Mouse (Mus musculus) bone marrow, adult 2 months (tissue): ENCODE measurements around the gene Olfr1411. TPM values are rescaled to one million over a fixed set of nuclear protein-coding genes. Genes with fewer than 3 reads are reported as not detected.

Experiments used
- H3K27ac ChIP-seq: fragments of 200-500 bp; 2 replicates; pipeline ENCODE4 v1.5.1; 2012; ENCODE audit warnings: low read depth, mild to moderate bottlenecking, control low read depth, inconsistent platforms, low read length; ENCODE audit not compliant: control insufficient read depth, poor library complexity, insufficient read depth
- H3K4me1 ChIP-seq: fragments of 200-500 bp; 2 replicates; pipeline ENCODE4 v1.6.1; 2011; ENCODE audit warnings: low read length; ENCODE audit not compliant: control insufficient read depth, insufficient read depth
- H3K4me3 ChIP-seq: fragments of 200-500 bp; replicated peaks from 2 replicates; pipeline ENCODE3; 2011; ENCODE audit warnings: mild to moderate bottlenecking, low read depth, low read length, control low read depth; ENCODE audit not compliant: control insufficient read depth
- CTCF ChIP-seq: fragments of 200-500 bp; IDR thresholded peaks from 2 replicates; pipeline ENCODE4 v1.5.1; 2011; ENCODE audit warnings: low read length, control low read depth; ENCODE audit not compliant: control insufficient read depth, insufficient read depth
- POLR2A ChIP-seq: fragments of 200-500 bp; IDR thresholded peaks from 2 replicates; pipeline ENCODE4 v1.6.1; 2011; ENCODE audit warnings: low read depth, mild to moderate bottlenecking, control low read depth, low read length, borderline replicate concordance; ENCODE audit not compliant: control insufficient read depth
- WGBS: fragments of 180-500 bp; shearing (Covaris S2); methylation state at CpG from one replicate; pipeline ENCODE4 v1.1.7; 2018; 5-methylcytosine and 5-hydroxymethylcytosine counted together
- polyA plus RNA-seq: library from polyadenylated mRNA; stranded (reverse); fragments of >200 nt; gene quantifications from 2 replicates; pipeline ENCODE4 v1.2.4, GENCODE M21; 2011; ENCODE audit warnings: low replicate concordance; ENCODE audit not compliant: missing spikeins, insufficient read depth, insufficient read length

Olfr1411 gene
- not detected in 2 replicates for polyA plus RNA-seq

DNA sequence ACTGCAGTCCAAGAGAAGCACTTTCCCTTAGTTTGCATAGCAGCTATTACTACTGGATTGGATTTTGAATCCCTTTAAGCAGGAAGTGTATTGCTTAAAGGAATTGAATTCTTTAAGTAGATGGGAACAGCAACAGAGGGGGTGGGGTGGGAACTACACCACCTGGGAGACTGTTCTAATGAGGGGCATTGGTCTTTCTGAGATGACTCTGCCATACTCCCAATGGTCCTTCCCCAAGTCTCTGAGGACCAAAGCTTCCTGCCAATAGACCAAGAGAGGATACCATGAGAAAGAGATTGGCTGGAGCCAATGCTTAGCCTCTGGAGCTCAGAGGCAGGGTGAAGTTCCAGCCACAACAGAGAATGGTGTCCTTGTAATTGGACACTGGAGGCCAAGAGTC lies at the start of gene Olfr1411:
Gene Olfr1411, plus strand, starts transcription at position 301 of the 400 bp plus-strand sequence.
- no peak for TF ChIP-seq POLR2A
- no peak for TF ChIP-seq CTCF
- no peak within 1 kb of the TSS for H3K27ac ChIP-seq
- H3K4me1 ChIP-seq, result no peaks in the 10 kb centered on the region
- no peak within 1 kb of the TSS for H3K4me3 ChIP-seq

DNA sequence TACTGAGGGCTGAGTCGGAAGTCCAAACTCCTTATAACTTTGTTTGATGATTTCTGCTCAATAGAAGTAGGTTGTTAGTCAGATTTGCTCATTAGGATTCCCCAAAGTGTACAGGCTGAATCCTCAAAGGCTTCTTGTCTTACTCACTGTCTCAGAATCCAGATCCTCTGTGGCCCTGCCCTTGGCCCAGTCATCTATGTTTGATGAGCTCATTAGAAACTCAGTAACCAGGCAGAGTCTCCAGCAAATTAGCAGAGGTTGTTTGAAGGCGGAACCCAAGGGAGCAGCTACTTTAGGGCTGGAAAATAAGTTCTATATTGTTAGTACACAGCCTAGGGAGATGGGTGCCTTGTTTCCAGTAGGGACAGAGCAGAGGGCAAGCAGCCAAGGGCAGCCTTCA lies 48.3 kb upstream of the Olfr1411 start:
- WGBS, result 71% methylated on average over 2 of the region's 2 CpGs
- Histone ChIP-seq H3K4me1 (no peaks in the 10 kb centered on the region), H3K4me3 (no peak overlapping the region), H3K27ac (no peak overlapping the region)
- TF ChIP-seq POLR2A (no peak), CTCF (no peak)

DNA sequence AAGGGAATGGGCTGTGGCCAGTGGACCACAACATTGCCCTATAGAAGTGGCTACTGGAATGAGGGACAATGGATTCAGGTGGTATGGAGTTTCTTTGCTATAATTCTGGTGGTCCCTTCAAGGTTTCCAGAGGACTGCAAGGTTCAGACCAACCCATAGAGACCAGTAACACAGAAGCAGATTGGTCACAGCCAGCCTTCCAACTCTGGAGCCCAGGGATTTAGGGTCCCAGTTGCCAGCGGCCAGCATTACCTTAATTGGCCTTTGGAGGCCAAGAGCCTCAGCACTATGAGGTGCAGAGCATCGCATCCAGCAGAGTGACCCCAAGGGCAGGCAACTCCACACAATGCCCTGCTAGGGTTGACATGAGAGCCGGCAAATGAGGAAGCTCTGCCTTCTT lies 23.2 kb upstream of the Olfr1411 start, which contains the start of gene Olfr1413:
Gene Olfr1413, plus strand, starts transcription at position 301 of the 400 bp plus-strand sequence.
- Histone ChIP-seq H3K27ac (no peak within 1 kb of the TSS), H3K4me1 (no peaks in the 10 kb centered on the region), H3K4me3 (no peak within 1 kb of the TSS)
- WGBS, result 70% methylated on average over 3 of the region's 3 CpGs
- TF ChIP-seq CTCF (no peak), POLR2A (no peak)

DNA sequence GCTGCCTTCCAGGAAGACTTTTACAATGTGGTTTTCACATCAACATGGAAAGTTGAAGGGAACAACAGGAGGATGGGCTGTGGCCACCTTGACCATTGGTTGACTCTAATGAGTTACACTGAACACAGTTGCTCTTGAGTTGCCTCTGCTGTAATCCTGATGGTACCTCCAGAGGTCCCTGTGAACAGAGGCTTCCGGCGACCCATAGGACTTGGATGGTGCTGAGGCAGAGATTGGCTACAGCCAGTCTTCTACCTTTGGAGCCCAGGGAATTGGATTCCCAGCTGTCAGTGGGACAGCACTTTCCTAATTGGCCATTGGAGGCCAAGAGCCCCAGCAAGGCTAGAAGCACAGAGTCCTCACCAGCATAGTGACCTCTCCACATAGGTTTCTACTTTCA lies 8.7 kb upstream of the Olfr1411 start, which contains the start of gene Olfr1412:
Gene Olfr1412, plus strand, starts transcription at position 301 of the 400 bp plus-strand sequence.
- Histone ChIP-seq H3K27ac (no peak within 1 kb of the TSS), H3K4me1 (no peaks in the 10 kb centered on the region), H3K4me3 (no peak within 1 kb of the TSS)
- WGBS, result 79% methylated on average over 2 of the region's 2 CpGs
- no peak for TF ChIP-seq POLR2A
- TF ChIP-seq CTCF, result no peak

DNA sequence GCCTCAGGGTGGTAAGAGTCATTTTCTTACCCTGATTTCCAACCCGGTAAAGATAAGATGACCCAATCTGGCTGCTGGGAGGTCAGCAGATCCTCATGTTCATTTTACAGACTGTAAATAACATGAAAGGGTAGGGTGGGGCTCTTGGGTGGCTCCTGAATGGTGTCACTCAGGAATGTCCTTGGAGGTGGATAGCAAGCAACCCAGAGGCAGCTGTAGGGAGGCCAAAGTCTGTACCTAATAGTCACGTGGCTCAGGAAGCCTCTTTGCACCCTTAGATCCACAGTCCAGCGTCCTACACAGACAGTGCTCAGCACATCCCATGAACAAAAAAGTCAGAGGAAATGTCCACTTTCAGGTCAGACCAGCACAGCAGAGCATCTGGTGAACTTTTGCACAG lies 1.8 kb downstream of the Olfr1411 start:
- WGBS, result 78% methylated on average over 3 of the region's 3 CpGs
- H3K27ac ChIP-seq, result no peak overlapping the region
- H3K4me1 ChIP-seq, result no peaks in the 10 kb centered on the region
- TF ChIP-seq CTCF, result no peak
- no peak for TF ChIP-seq POLR2A
- H3K4me3 ChIP-seq, result no peak overlapping the region

DNA sequence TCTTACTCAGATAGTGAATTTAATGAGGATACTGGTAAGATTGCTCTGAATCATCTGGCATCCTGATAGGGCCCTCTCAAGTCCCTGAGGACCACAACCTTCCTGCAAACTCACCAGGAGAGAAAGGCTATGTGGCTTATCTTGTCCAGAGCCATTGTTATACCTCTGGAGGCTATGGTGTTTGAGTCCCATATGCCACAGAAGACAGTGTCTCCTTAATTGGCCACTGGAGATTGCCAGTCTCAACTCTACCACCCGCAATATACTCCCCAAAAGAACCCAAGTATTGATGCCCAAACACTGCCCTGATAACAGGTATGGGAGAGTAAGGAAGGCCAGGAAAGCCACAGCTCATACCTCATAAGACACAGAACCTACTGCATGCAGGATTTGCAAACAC lies 11.3 kb downstream of the Olfr1411 start, which contains the start of gene Olfr1410:
Gene Olfr1410, plus strand, starts transcription at position 301 of the 400 bp plus-strand sequence.
- no peak for TF ChIP-seq POLR2A
- TF ChIP-seq CTCF, result no peak

DNA sequence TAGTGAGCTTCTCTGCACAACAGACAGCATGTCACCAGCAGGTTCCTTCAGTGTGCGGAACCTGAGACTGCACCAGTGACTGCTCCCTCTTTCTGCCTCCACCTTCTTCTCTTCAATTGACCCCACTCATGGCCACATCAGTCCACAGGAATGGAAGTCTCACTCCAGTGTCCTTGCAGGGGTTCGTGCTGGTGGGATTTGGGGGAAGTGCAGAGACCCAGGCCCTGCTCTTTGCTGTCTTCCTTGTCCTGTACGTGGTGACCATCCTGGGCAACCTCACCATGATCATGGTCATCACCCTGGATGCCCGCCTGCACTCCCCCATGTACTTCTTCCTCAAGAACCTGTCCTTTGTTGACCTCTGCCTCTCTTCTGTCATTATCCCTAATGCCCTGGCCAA lies 13.5 kb downstream of the Olfr1411 start:
- 67% methylated on average over 4 of the region's 4 CpGs for WGBS
- H3K4me1 ChIP-seq, result no peaks in the 10 kb centered on the region
- no peak overlapping the region for H3K4me3 ChIP-seq
- TF ChIP-seq POLR2A (no peak), CTCF (no peak)
- no peak overlapping the region for H3K27ac ChIP-seq

More for the DNA sequence above, 11.3 kb downstream of the Olfr1411 start, which contains the start of gene Olfr1410:
- Histone ChIP-seq H3K4me1 (no peaks in the 10 kb centered on the region), H3K4me3 (no peak within 1 kb of the TSS), H3K27ac (no peak within 1 kb of the TSS)
- WGBS, result 76% methylated on average over 1 of the region's 1 CpGs

DNA sequence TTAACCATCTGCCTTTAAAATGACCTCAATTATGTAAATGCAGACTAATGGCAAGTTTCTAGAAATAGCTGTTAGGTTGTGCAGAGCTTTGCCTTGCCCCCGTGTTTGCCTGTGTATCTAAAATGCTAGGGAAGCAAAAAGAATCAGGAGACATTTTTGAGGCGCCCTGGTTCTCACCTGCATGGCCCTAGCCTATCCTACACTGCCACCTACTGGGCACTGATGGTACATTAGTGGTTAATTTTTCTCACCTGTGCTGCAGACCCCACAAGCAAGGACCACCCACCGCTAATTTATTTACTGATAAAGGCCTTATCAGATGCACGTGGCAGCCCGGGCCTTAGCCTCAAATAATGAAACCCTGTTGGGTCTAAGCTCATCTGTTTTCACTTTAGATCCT lies 16.8 kb downstream of the Olfr1411 start:
- Histone ChIP-seq H3K27ac (no peak overlapping the region), H3K4me1 (no peaks in the 10 kb centered on the region), H3K4me3 (no peak overlapping the region)
- 4% methylated on average over 5 of the region's 5 CpGs for WGBS
- TF ChIP-seq POLR2A (no peak), CTCF (peak; percentile 82)

DNA sequence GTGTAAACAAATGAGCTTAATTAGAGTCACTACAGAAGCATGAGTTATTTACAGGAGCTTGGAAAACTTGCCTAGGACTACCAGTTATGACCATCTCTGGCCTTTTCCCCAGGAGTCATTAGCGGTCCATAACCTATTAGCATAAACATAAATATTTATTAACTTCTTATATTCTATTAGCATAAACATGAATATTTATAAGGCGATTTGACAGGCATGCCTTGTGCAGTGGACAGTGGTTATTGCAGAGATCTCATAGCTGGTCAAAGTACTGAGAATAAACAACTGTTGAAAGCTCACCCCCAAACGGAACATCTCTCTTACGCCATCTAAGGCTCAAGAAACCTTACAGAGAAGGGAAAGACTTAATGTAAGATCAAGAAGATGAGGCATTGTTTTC lies 19.0 kb downstream of the Olfr1411 start:
- 46% methylated on average over 4 of the region's 4 CpGs for WGBS

DNA sequence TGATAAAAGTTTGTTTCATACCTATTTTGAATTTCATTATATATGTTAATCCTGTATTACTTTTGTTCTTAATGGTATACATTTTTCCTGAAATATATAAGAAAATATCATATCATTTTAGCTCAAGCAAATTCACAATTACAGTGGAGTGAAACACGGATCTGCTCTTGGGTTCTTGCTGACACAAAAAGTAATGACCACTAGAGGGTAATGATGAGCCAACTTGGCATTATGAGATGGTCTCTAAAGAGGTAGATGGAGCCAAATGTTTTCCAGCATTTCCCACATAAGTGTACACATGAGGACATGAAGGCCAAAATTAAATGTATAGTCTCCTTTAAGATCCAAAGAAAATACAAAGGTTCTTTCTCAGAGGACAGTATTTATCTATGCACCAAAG lies 20.3 kb downstream of the Olfr1411 start:
- TF ChIP-seq CTCF, result no peak
- no peak for TF ChIP-seq POLR2A

More for the DNA sequence above, 19.0 kb downstream of the Olfr1411 start:
- H3K27ac ChIP-seq, result no peak overlapping the region
- no peaks in the 10 kb centered on the region for H3K4me1 ChIP-seq
- TF ChIP-seq POLR2A (no peak), CTCF (no peak)
- H3K4me3 ChIP-seq, result no peak overlapping the region

More for the DNA sequence above, 20.3 kb downstream of the Olfr1411 start:
- 0% methylated on average over 1 of the region's 1 CpGs for WGBS
- H3K4me1 ChIP-seq, result no peaks in the 10 kb centered on the region
- no peak overlapping the region for H3K4me3 ChIP-seq
- no peak overlapping the region for H3K27ac ChIP-seq
